Mouse (Mus musculus): ENCODE results near the gene Slamf6. TPM values are rescaled to one million over a fixed set of nuclear protein-coding genes. Genes with fewer than 3 reads are reported as not detected.

Gene Slamf6
- polyA plus RNA-seq, 2 experiments, result 0.17 to 0.93 TPM

DNA sequence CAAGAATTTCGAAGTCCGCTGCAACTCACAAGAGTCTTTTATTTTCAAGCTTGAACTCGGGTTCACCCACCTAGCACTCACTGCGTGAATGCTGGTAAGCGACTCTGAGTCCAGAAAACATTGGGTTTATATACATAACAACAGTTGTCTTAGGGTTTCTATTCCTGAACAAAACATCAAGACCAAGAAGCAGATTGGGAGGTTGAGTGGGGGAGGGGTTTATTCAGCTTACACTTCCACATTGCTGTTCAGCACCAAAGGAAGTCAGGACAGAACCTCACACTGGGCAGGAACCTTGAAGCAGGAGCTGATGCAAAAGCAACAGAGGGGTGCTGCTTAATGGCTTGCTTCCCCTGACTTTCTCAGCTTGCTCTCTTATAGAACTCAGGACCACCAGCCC lies 43.4 kb downstream of the Slamf6 start:
- Histone ChIP-seq H3K36me3 (replicated peaks; ENCODE audit: control insufficient read depth, insufficient read depth, low read depth) (no peaks in the 10 kb centered on the region), H3K4me2 (ENCODE audit: low read depth) (no peak overlapping the region), H3K27me3 (ENCODE audit: control insufficient read depth, insufficient read depth, low read length) (no peaks in the 10 kb centered on the region), H3K4me1 (replicated peaks; ENCODE audit: control insufficient read depth in 2 of 2, insufficient read depth in 2 of 2, low read length in 1 of 2) (no peaks in the 10 kb centered on the region), H3K27ac (no peak overlapping the region), H3K9ac (replicated peaks) (no peak overlapping the region), H3K9me3 (ENCODE audit: control insufficient read depth, low read length) (no peaks in the 10 kb centered on the region), H3K4me3 (ENCODE audit: insufficient read depth in 1 of 2, low read depth in 2 of 2, low read length in 2 of 2) (no peak overlapping the region)
- WGBS (ENCODE audit: insufficient replicate concordance), result 69% methylated on average over 5 of the region's 5 CpGs
- no peak for DNase-seq (ENCODE audit: low read depth in 3 of 3, low spot score in 3 of 3)
- no peak for ATAC-seq (ENCODE audit: insufficient read depth)
- TF ChIP-seq EP300 (IDR thresholded peaks at IDR 0.05; ENCODE audit: low read depth) (no peak), CTCF (IDR thresholded peaks at IDR 0.05; ENCODE audit: low read depth) (no peak)

DNA sequence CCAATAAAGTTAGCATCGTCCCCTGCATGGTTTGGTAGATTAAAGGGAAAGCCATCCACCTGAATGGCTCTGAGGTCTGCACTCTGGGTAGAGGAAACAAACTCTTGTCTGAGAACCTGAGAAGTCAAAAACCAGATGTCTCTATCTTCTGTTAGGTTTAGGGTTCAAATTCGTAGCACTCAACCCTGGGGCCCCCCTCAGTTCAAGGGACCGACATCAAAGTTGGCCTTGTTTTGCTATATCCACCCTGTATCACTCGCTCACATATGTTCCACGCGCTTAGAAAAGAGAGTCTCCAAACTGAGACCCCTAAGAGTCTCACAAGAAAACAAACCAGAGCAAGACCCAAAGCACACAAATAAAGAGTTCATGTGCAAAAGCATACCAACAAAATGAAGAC lies 44.4 kb downstream of the Slamf6 start:
- Histone ChIP-seq H3K4me2 (ENCODE audit: low read depth) (no peak overlapping the region), H3K4me3 (ENCODE audit: insufficient read depth in 1 of 2, low read depth in 2 of 2, low read length in 2 of 2) (no peak overlapping the region), H3K27me3 (ENCODE audit: control insufficient read depth, insufficient read depth, low read length) (no peaks in the 10 kb centered on the region), H3K27ac (no peak overlapping the region), H3K36me3 (replicated peaks; ENCODE audit: control insufficient read depth, insufficient read depth, low read depth) (no peaks in the 10 kb centered on the region), H3K9me3 (ENCODE audit: control insufficient read depth, low read length) (no peaks in the 10 kb centered on the region), H3K4me1 (replicated peaks; ENCODE audit: control insufficient read depth in 2 of 2, insufficient read depth in 2 of 2, low read length in 1 of 2) (no peaks in the 10 kb centered on the region), H3K9ac (replicated peaks) (no peak overlapping the region)
- TF ChIP-seq EP300 (IDR thresholded peaks at IDR 0.05; ENCODE audit: low read depth), result no peak
- TF ChIP-seq CTCF (IDR thresholded peaks at IDR 0.05; ENCODE audit: low read depth), result no peak
- DNase-seq (ENCODE audit: low read depth in 3 of 3, low spot score in 3 of 3), result no peak
- ATAC-seq (ENCODE audit: insufficient read depth), result no peak
- 68% methylated on average over 6 of the region's 6 CpGs for WGBS (ENCODE audit: insufficient replicate concordance)

DNA sequence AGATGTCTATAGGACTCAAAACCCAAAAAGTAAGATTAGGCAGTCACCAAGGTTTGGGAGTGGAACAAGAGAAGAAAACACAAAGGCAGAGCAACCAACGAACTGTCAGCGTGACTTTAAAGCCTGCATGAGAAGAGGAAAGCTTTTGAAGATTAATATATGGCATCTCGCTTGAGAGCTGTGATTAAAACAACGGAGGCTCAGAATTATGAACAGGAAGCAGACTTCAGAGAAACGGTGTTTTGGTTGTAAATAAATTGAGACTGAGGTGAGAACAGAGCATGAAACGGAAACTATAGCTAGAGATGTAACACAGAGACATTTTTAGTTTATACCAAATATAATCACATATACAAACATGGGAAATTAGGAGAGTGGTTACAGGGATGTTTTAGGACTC lies 46.3 kb downstream of the Slamf6 start:
- H3K27ac ChIP-seq, result no peak overlapping the region
- no peak overlapping the region for H3K9ac ChIP-seq (replicated peaks)
- H3K9me3 ChIP-seq (ENCODE audit: control insufficient read depth, low read length), result no peaks in the 10 kb centered on the region
- no peak for TF ChIP-seq CTCF (IDR thresholded peaks at IDR 0.05; ENCODE audit: low read depth)
- no peak for TF ChIP-seq EP300 (IDR thresholded peaks at IDR 0.05; ENCODE audit: low read depth)
- H3K4me3 ChIP-seq (ENCODE audit: insufficient read depth in 1 of 2, low read depth in 2 of 2, low read length in 2 of 2), result no peak overlapping the region
- 59% methylated on average over 6 of the region's 6 CpGs for WGBS (ENCODE audit: insufficient replicate concordance)
- DNase-seq (ENCODE audit: low read depth in 3 of 3, low spot score in 3 of 3) (no peak), ATAC-seq (ENCODE audit: insufficient read depth) (no peak)
- no peaks in the 10 kb centered on the region for H3K27me3 ChIP-seq (ENCODE audit: control insufficient read depth, insufficient read depth, low read length)
- no peak overlapping the region for H3K4me2 ChIP-seq (ENCODE audit: low read depth)
- no peaks in the 10 kb centered on the region for H3K36me3 ChIP-seq (replicated peaks; ENCODE audit: control insufficient read depth, insufficient read depth, low read depth)
- H3K4me1 ChIP-seq (replicated peaks; ENCODE audit: control insufficient read depth in 2 of 2, insufficient read depth in 2 of 2, low read length in 1 of 2), result no peaks in the 10 kb centered on the region

DNA sequence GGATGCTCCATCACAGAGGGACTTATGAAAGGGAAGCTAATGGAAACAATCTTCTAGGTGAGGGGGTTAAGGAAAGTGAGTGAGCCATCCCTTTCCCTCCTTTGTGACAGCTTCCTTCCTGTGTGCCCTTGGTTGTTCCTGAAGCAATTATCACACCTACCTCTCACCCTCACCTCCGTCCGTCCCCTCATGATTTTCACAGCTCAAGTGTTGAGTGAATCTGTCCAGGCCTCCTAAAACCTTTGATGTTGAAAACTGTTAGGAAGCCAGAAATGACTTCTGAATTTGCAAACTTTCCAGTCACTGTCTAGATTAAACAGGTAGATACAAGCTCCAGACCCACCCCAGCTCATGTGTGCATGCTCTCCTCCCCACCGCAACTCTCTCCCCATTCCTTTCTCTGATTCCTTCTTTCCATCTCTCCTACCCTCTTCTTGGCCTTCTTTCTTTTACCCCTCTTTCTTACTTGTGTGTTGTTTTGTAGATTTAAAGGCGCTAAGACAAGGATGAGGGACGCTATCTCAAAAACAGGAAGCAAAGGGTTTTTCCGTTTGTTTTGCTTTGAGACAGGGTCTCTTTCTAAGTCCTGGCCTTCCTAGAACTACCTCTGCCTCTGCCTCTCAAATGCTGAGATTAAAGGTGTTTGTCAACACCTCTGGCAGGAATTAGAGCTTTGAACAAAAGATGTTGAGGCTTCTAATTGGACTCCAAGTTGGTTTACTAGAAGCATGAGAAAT lies 48.9 kb downstream of the Slamf6 start:
- TF ChIP-seq CTCF (IDR thresholded peaks at IDR 0.05; ENCODE audit: low read depth), result no peak
- no peak for TF ChIP-seq EP300 (IDR thresholded peaks at IDR 0.05; ENCODE audit: low read depth)
- ATAC-seq (ENCODE audit: insufficient read depth), result no peak
- WGBS (ENCODE audit: insufficient replicate concordance), result 44% methylated on average over 6 of the region's 6 CpGs
- no peak for DNase-seq (ENCODE audit: low read depth in 3 of 3, low spot score in 3 of 3)
- no peak overlapping the region for H3K9ac ChIP-seq (replicated peaks)
- H3K4me2 ChIP-seq (ENCODE audit: low read depth), result no peak overlapping the region
- no peak overlapping the region for H3K4me3 ChIP-seq (ENCODE audit: insufficient read depth in 1 of 2, low read depth in 2 of 2, low read length in 2 of 2)
- no peaks in the 10 kb centered on the region for H3K36me3 ChIP-seq (replicated peaks; ENCODE audit: control insufficient read depth, insufficient read depth, low read depth)
- no peaks in the 10 kb centered on the region for H3K27me3 ChIP-seq (ENCODE audit: control insufficient read depth, insufficient read depth, low read length)
- no peak overlapping the region for H3K27ac ChIP-seq
- no peaks in the 10 kb centered on the region for H3K9me3 ChIP-seq (ENCODE audit: control insufficient read depth, low read length)
- H3K4me1 ChIP-seq (replicated peaks; ENCODE audit: control insufficient read depth in 2 of 2, insufficient read depth in 2 of 2, low read length in 1 of 2), result no peaks in the 10 kb centered on the region

DNA sequence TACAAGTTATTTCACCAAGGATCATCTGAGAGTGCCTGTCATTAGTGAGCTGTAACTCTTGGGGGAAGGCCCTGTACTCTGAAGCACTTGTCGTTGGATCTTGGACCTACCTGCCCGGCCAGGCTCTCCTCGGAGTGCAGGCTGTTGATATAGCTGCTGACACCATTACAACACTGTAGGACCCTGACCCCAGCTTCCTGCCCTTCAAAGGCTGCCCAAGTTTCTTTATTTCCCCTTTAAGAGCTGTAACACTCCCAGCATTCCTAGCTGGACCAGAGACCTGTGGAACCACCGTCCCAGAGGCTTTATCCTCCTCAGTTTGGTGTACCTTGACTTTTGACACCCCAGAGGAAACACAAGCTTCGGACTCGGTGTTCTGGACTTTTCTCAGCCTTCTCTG lies 51.9 kb downstream of the Slamf6 start:
- Histone ChIP-seq H3K36me3 (replicated peaks; ENCODE audit: control insufficient read depth, insufficient read depth, low read depth) (no peaks in the 10 kb centered on the region), H3K4me1 (replicated peaks; ENCODE audit: control insufficient read depth in 2 of 2, insufficient read depth in 2 of 2, low read length in 1 of 2) (no peaks in the 10 kb centered on the region), H3K4me2 (ENCODE audit: low read depth) (no peak overlapping the region), H3K27me3 (ENCODE audit: control insufficient read depth, insufficient read depth, low read length) (no peaks in the 10 kb centered on the region), H3K9ac (replicated peaks) (no peak overlapping the region), H3K9me3 (ENCODE audit: control insufficient read depth, low read length) (no peaks in the 10 kb centered on the region), H3K4me3 (ENCODE audit: insufficient read depth in 1 of 2, low read depth in 2 of 2, low read length in 2 of 2) (no peak overlapping the region), H3K27ac (no peak overlapping the region)
- 57% methylated on average over 6 of the region's 6 CpGs for WGBS (ENCODE audit: insufficient replicate concordance)
- TF ChIP-seq CTCF (IDR thresholded peaks at IDR 0.05; ENCODE audit: low read depth) (no peak), EP300 (IDR thresholded peaks at IDR 0.05; ENCODE audit: low read depth) (no peak)
- ATAC-seq (ENCODE audit: insufficient read depth) (no peak), DNase-seq (ENCODE audit: low read depth in 3 of 3, low spot score in 3 of 3) (no peak)

Data from liver, embryonic 14.5 days (tissue).